Mouse (Mus musculus): ENCODE measurements around the gene Eif4e1b.
"Not testable (repeated sequence)": the region's sequence is repeated elsewhere in the genome, so short reads cannot be mapped to it uniquely, and the experiment has no call there.

Gene Eif4e1b

GRCm38 (mm10) chr13:54759496-54759895, 24.3 kb upstream of the Eif4e1b start:
- DNase-seq (ENCODE audit: low read depth, low spot score), result no peak

GRCm38 (mm10) chr13:54760164-54760795, 23.5 kb upstream of the Eif4e1b start:
- DNase-seq (ENCODE audit: low read depth, low spot score), result peak; percentile 61

GRCm38 (mm10) chr13:54760906-54761305, 22.9 kb upstream of the Eif4e1b start:
- no peak for DNase-seq (ENCODE audit: low read depth, low spot score)

GRCm38 (mm10) chr13:54765281-54766191, 18.3 kb upstream of the Eif4e1b start:
- no peak for DNase-seq (ENCODE audit: low read depth, low spot score)

- DNase-seq (ENCODE audit: low read depth, low spot score), result no peak
Observed at GRCm38 (mm10) chr13:54766192-54766768, 17.5 kb upstream of the Eif4e1b start, which contains the start of gene Sncb. Gene Sncb, minus strand, starts transcription at chr13:54766595.

GRCm38 (mm10) chr13:54767012-54767411, 16.8 kb upstream of the Eif4e1b start:
- DNase-seq (ENCODE audit: low read depth, low spot score), result no peak

GRCm38 (mm10) chr13:54780592-54780991, 3.2 kb upstream of the Eif4e1b start:
- DNase-seq (ENCODE audit: low read depth, low spot score), result no peak

GRCm38 (mm10) chr13:54781086-54781485, 2.7 kb upstream of the Eif4e1b start:
- DNase-seq (ENCODE audit: low read depth, low spot score), result no peak

- no peak for DNase-seq (ENCODE audit: low read depth, low spot score)
Observed at GRCm38 (mm10) chr13:54783235-54783634, 563 bp upstream of the Eif4e1b start.

GRCm38 (mm10) chr13:54787591-54787990, 3.8 kb downstream of the Eif4e1b start:
- not testable (repeated sequence) for DNase-seq (ENCODE audit: low read depth, low spot score)

- peak; percentile 86 for DNase-seq (ENCODE audit: low read depth, low spot score)
Observed at GRCm38 (mm10) chr13:54788740-54789560, 5.2 kb downstream of the Eif4e1b start, which contains the start of gene Tspan17. Gene Tspan17, plus strand, starts transcription at chr13:54789377.

GRCm38 (mm10) chr13:54789561-54790397, 6.0 kb downstream of the Eif4e1b start:
- DNase-seq (ENCODE audit: low read depth, low spot score), result no peak

- DNase-seq (ENCODE audit: low read depth, low spot score), result no peak
Observed at GRCm38 (mm10) chr13:54792259-54793230, 8.7 kb downstream of the Eif4e1b start.

GRCm38 (mm10) chr13:54794002-54794577, 10.3 kb downstream of the Eif4e1b start:
- DNase-seq (ENCODE audit: low read depth, low spot score), result no peak

- DNase-seq (ENCODE audit: low read depth, low spot score), result no peak
Observed at GRCm38 (mm10) chr13:54794843-54795242, 11.0 kb downstream of the Eif4e1b start.

- peak; percentile 70 for DNase-seq (ENCODE audit: low read depth, low spot score)
Observed at GRCm38 (mm10) chr13:54797356-54797755, 13.6 kb downstream of the Eif4e1b start.

GRCm38 (mm10) chr13:54797861-54798643, 14.3 kb downstream of the Eif4e1b start:
- no peak for DNase-seq (ENCODE audit: low read depth, low spot score)

GRCm38 (mm10) chr13:54798740-54799139, 14.9 kb downstream of the Eif4e1b start:
- no peak for DNase-seq (ENCODE audit: low read depth, low spot score)

Data from forelimb bud, embryonic 11.5 days (tissue).